In the genomic region with DNA sequence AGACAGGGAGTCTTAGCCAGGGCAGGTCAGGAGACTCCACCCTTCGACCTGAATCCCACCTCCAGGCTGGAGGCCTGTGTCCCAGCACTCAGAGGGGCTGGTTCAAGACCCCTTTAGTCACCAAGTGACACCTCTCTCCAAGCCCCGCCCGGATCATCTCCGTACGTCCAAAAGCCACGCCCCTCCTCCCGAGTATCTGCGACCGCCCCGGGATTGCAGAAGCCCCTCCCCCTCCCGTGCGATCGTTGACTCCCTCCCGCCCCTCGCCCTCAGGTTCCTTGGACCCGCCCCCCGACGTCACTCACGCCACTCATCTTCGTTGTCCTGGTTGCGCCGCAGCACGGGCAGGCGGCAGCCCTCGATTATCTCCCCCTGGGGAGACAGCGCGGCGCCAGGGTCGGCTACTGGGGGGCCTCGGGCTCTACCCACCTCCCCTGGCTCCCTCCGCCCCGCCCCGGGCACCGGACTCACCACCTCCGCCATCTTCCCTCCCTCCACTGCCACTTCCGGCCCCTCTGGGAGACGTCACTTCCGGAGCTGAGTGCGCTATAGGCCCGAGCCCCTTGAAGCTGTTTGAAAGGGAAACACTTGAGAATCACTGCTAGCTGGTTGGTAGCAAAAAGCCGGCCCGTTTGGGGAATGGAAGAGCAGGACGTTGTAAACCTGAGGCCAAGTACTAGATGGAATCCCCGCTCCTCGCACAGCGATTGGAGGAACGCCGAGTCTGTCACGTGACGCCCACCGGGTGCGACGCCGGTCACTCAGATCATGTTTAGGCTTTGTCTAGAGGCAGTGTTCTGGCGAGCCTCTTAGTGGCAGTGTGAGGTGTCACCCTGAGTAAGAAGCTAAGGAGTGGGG, we compare ENCODE assay signal across 8 mouse cellular contexts. TPM values are rescaled to one million over a fixed set of nuclear protein-coding genes. Genes with fewer than 3 reads are reported as not detected.
A peak's percentile ranks its signal among the peaks of the same experiment; 100 is the strongest.
DNase-seq lines count a peak whose midpoint lies in the region; ATAC-seq and TF ChIP-seq lines count a peak whose summit lies in the region.

A gene (minus strand): TSS at position 691 of the 858 bp plus-strand sequence.

- 2% methylated on average over 55 of the region's 55 CpGs for WGBS in cerebellum, adult 2 months
- WGBS in lung, embryonic 16.5 days: 1% methylated on average over 46 of the region's 55 CpGs

- no peaks in the 10 kb centered on the region for H3K27me3 ChIP-seq in MEL (ENCODE audit: control insufficient read depth in 1 of 2, insufficient read depth in 2 of 2, low read length in 2 of 2)
- H3K27me3 ChIP-seq in cerebellum, adult 2 months (ENCODE audit: control insufficient read depth, insufficient read depth, low read length): no peaks in the 10 kb centered on the region
- no peaks in the 10 kb centered on the region for H3K27me3 ChIP-seq in lung, embryonic 16.5 days (ENCODE audit: control insufficient read depth, insufficient read depth, low read depth, low read length)

- TF ChIP-seq RAD21 in MEL (IDR thresholded peaks at IDR 0.05; ENCODE audit: low read depth, low read length): no peak

- peak in 1 of 3 experiments; percentile 16; a peak in 1 of 6 replicates for TF ChIP-seq CTCF in MEL (IDR thresholded peaks at IDR 0.05 in 2 of 3, conservative IDR thresholded peaks at IDR 0.05 in 1 of 3; ENCODE audit: control insufficient read depth in 1 of 3, insufficient read depth in 1 of 3, low read depth in 2 of 3, low read length in 3 of 3, poor library complexity in 1 of 3, severe bottlenecking in 1 of 3)
- no peak for TF ChIP-seq CTCF in cerebellum, adult 2 months (IDR thresholded peaks at IDR 0.05; ENCODE audit: borderline replicate concordance, insufficient read depth, low read depth, low read length)

- H3K79me2 ChIP-seq in MEL (ENCODE audit: control insufficient read depth, insufficient read depth, low read length, poor library complexity): peaks cover 7% of the 10 kb centered on the region

- peak within 1 kb of the TSS; percentile 89 to 93 for H3K4me3 ChIP-seq in MEL (ENCODE audit: control insufficient read depth in 1 of 2, insufficient read depth in 1 of 2, low read depth in 2 of 2, low read length in 2 of 2)
- peak within 1 kb of the TSS; percentile 86 for H3K4me3 ChIP-seq in cerebellum, adult 2 months (replicated peaks; ENCODE audit: insufficient read depth, low read depth, low read length)
- peak within 1 kb of the TSS; percentile 60 for H3K4me3 ChIP-seq in lung, embryonic 16.5 days (ENCODE audit: low read length)

- peak; percentile 78 to 85 for ATAC-seq in hematopoietic stem cell, adult 5-6 weeks (replicated peaks in 1 of 2; ENCODE audit: insufficient read depth in 1 of 2, low FRiP score in 2 of 2, low TSS enrichment in 1 of 2, low read depth in 1 of 2, poor library complexity in 2 of 2, severe bottlenecking in 2 of 2)
- peak; percentile 93 for ATAC-seq in lung, embryonic 16.5 days (ENCODE audit: low read depth)

- no peaks in the 10 kb centered on the region for H3K9me3 ChIP-seq in MEL (replicated peaks; ENCODE audit: insufficient read depth, low read length)
- H3K9me3 ChIP-seq in lung, embryonic 16.5 days (ENCODE audit: control insufficient read depth, low read length): no peaks in the 10 kb centered on the region

- peak; percentile 59 to 83 for TF ChIP-seq POLR2A in MEL (IDR thresholded peaks at IDR 0.05; ENCODE audit: control insufficient read depth in 1 of 2, insufficient read depth in 1 of 2, low read depth in 1 of 2, low read length in 2 of 2, poor library complexity in 1 of 2)
- TF ChIP-seq POLR2A in cerebellum, adult 2 months (IDR thresholded peaks at IDR 0.05; ENCODE audit: borderline replicate concordance, insufficient read depth, low read length): peak; percentile 84; the same call in 1 of the 2 replicates

- peaks cover 11 to 33% of the 10 kb centered on the region in 2 experiments for H3K4me1 ChIP-seq in MEL (ENCODE audit: control insufficient read depth in 1 of 2, insufficient read depth in 2 of 2, low read length in 2 of 2)
- H3K4me1 ChIP-seq in cerebellum, adult 2 months (ENCODE audit: control insufficient read depth, insufficient read depth, low read length): peaks cover 10% of the 10 kb centered on the region
- H3K4me1 ChIP-seq in lung, embryonic 16.5 days (replicated peaks; ENCODE audit: control insufficient read depth, insufficient read depth, low read length): peaks cover 13% of the 10 kb centered on the region

- peak within 1 kb of the TSS; percentile 72 for H3K4me2 ChIP-seq in lung, embryonic 16.5 days (ENCODE audit: low read depth, low read length)

- peak; percentile 94 for DNase-seq in MEL (ENCODE audit: low read depth, low spot score)
- peak; percentile 92 to 99 for DNase-seq in cerebellum, adult 2 months
- peak; percentile 91 for DNase-seq in forelimb bud, embryonic 11.5 days (ENCODE audit: low read depth, low spot score)
- DNase-seq in layer of hippocampus, adult 9-10 months (ENCODE audit: low spot score): peak; percentile 94
- DNase-seq in ovary, postnatal 10 days (ENCODE audit: low spot score): peak; percentile 97
- peak; percentile 87 to 89 for DNase-seq in thymus, postnatal 10 days (ENCODE audit: low spot score in 2 of 2)

- H3K27ac ChIP-seq in MEL (ENCODE audit: control insufficient read depth, low read depth, low read length): peak within 1 kb of the TSS; percentile 98
- peak within 1 kb of the TSS; percentile 92 for H3K27ac ChIP-seq in cerebellum, adult 2 months (ENCODE audit: insufficient read depth, low read length)
- peak within 1 kb of the TSS; percentile 93 for H3K27ac ChIP-seq in lung, embryonic 16.5 days (ENCODE audit: low read length)

- peaks cover 0 to 37% of the 10 kb centered on the region in 2 experiments; a peak in 2 of 4 replicates for H3K36me3 ChIP-seq in MEL (ENCODE audit: control insufficient read depth in 1 of 2, insufficient read depth in 2 of 2, low read length in 2 of 2)
- peaks cover 27% of the 10 kb centered on the region for H3K36me3 ChIP-seq in lung, embryonic 16.5 days (ENCODE audit: control insufficient read depth, insufficient read depth, low read length)

- H3K9ac ChIP-seq in MEL (ENCODE audit: control insufficient read depth, low read depth, low read length, poor library complexity, severe bottlenecking): peak within 1 kb of the TSS; percentile 90
- H3K9ac ChIP-seq in lung, embryonic 16.5 days (ENCODE audit: low read length): peak within 1 kb of the TSS; percentile 76

- no peak; a peak in 1 of 4 replicates for TF ChIP-seq EP300 in MEL (IDR thresholded peaks at IDR 0.05; ENCODE audit: low read depth in 1 of 2, low read length in 2 of 2)

TF ChIP-seq in MEL, 35 proteins besides CTCF, POLR2A, EP300 and RAD21:
- TF ChIP-seq USF1 (IDR thresholded peaks at IDR 0.05; ENCODE audit: low read depth, low read length): peak; percentile 98
- TF ChIP-seq KAT2A (conservative IDR thresholded peaks at IDR 0.05; ENCODE audit: low read depth, low read length): no peak; the same call in 1 of the 2 replicates
- TF ChIP-seq ZKSCAN1 (IDR thresholded peaks at IDR 0.05; ENCODE audit: low read depth, low read length): no peak
- peak; percentile 49; the same call in 1 of the 2 replicates for TF ChIP-seq E2F4 (IDR thresholded peaks at IDR 0.05; ENCODE audit: borderline replicate concordance, low read depth, low read length)
- TF ChIP-seq MAX (IDR thresholded peaks at IDR 0.05; ENCODE audit: low read length): peak; percentile 90
- peak; percentile 60 for TF ChIP-seq TBP (IDR thresholded peaks at IDR 0.05; ENCODE audit: low read depth, low read length)
- TF ChIP-seq ZMIZ1 (IDR thresholded peaks at IDR 0.05; ENCODE audit: low read depth, low read length): peak; percentile 91
- TF ChIP-seq RCOR1 (IDR thresholded peaks at IDR 0.05; ENCODE audit: low read depth, low read length): 0 out of 2 replicates have a peak, but pooled peaks have one; percentile 16
- peak; percentile 77 for TF ChIP-seq NELFE (IDR thresholded peaks at IDR 0.05; ENCODE audit: low read depth, low read length)
- TF ChIP-seq HCFC1 (IDR thresholded peaks at IDR 0.05; ENCODE audit: low read depth, low read length): peak; percentile 91
- TF ChIP-seq JUND (IDR thresholded peaks at IDR 0.05; ENCODE audit: low read depth, low read length): no peak
- TF ChIP-seq USF2 (IDR thresholded peaks at IDR 0.05; ENCODE audit: borderline replicate concordance in 1 of 2, insufficient read depth in 1 of 2, low read depth in 1 of 2, low read length in 2 of 2): peak; percentile 60 to 88; a peak in 3 of 4 replicates
- TF ChIP-seq SMC3 (IDR thresholded peaks at IDR 0.05; ENCODE audit: low read depth, low read length): no peak
- TF ChIP-seq ZNF384 (IDR thresholded peaks at IDR 0.05; ENCODE audit: low read depth, low read length): no peak
- peak; percentile 51 for TF ChIP-seq MAZ (IDR thresholded peaks at IDR 0.05; ENCODE audit: low read depth, low read length)
- peak; percentile 4; the same call in 1 of the 2 replicates for TF ChIP-seq ETS1 (IDR thresholded peaks at IDR 0.05; ENCODE audit: low read depth, low read length)
- no peak for TF ChIP-seq MYB (IDR thresholded peaks at IDR 0.05; ENCODE audit: low read depth, low read length)
- peak; percentile 36; the same call in 1 of the 2 replicates for TF ChIP-seq MYC (IDR thresholded peaks at IDR 0.05; ENCODE audit: low read depth, low read length)
- peak; percentile 93 for TF ChIP-seq MXI1 (IDR thresholded peaks at IDR 0.05; ENCODE audit: low read depth, low read length)
- TF ChIP-seq ELF1 (IDR thresholded peaks at IDR 0.05; ENCODE audit: low read depth, low read length): peak; percentile 84
- 0 out of 2 replicates have a peak, but pooled peaks have one; percentile 44 for TF ChIP-seq POLR2AphosphoS2 (IDR thresholded peaks at IDR 0.05; ENCODE audit: low read length)
- TF ChIP-seq BHLHE40 (IDR thresholded peaks at IDR 0.05; ENCODE audit: borderline replicate concordance, low read depth, low read length): peak; percentile 70
- TF ChIP-seq MEF2A (IDR thresholded peaks at IDR 0.05; ENCODE audit: extremely low read depth, insufficient replicate concordance, low read depth, low read length, poor library complexity, severe bottlenecking): 0 out of 2 replicates have a peak, but pooled peaks have one; percentile 43
- peak; percentile 40; the same call in 1 of the 2 replicates for TF ChIP-seq TCF12 (IDR thresholded peaks at IDR 0.05; ENCODE audit: low read depth, low read length)
- TF ChIP-seq UBTF (IDR thresholded peaks at IDR 0.05; ENCODE audit: borderline replicate concordance, insufficient read depth, low read depth, low read length): no peak
- TF ChIP-seq SIN3A (IDR thresholded peaks at IDR 0.05; ENCODE audit: low read length): peak; percentile 83
- no peak for TF ChIP-seq CHD1 (IDR thresholded peaks at IDR 0.05; ENCODE audit: low read depth, low read length)

RNA-seq across cellular contexts. Expression of the gene that starts here (rescaled TPM):
- total RNA-seq in MEL (2012; rRNA removed): 51.0 and 54.5 TPM in 2 replicates
- polyA plus RNA-seq in MEL (2012; ENCODE audit: insufficient read depth in 1 of 2, insufficient read length in 2 of 2, low read depth in 1 of 2, low replicate concordance in 2 of 2, missing spikeins in 1 of 2): 10 to 100 TPM in 1 of 2 experiments, not detected in 1; 67.6 TPM
- 139 and 143 TPM in 2 replicates for polyA plus RNA-seq in cerebellum, adult 2 months (2012; rRNA removed)
- 67.9 and 88.5 TPM in 2 replicates for total RNA-seq in hematopoietic stem cell, adult 5-6 weeks (2017)
- 55.1 and 57.3 TPM in 2 replicates for polyA plus RNA-seq in lung, embryonic 16.5 days (2015; fragmentation: Nextera tagmentation; extraction: Ambion mirVana)

Comparison
In these comparisons a context has a peak if more than half of its experiments do, and no peak if none do; other contexts are left out.
1. Peak in every context shown above with its lines: DNase-seq, ATAC-seq, H3K4me3 ChIP-seq and H3K27ac ChIP-seq.